Mouse (Mus musculus) CH12.LX (cell line): ENCODE results near the gene Rpl35a. TPM values are rescaled to one million over a fixed set of nuclear protein-coding genes. Genes with fewer than 3 reads are reported as not detected.

Source experiments
- DNase-seq: peaks from one replicate; pipeline ENCODE4 v3.0.0-alpha.2; 2013; ENCODE audit errors: extremely low read depth
- H3K27ac ChIP-seq: 2 replicates; pipeline ENCODE4 v1.5.1; 2012; ENCODE audit warnings: low read depth, mild to moderate bottlenecking, control low read depth, moderate library complexity; ENCODE audit not compliant: insufficient read depth
- H3K27me3 ChIP-seq: replicated peaks from 2 replicates; pipeline ENCODE3; 2012; ENCODE audit warnings: inconsistent platforms
- H3K36me3 ChIP-seq, 2 experiments: replicated peaks in 1 of 2; 2 replicates each; pipeline versions ENCODE3 to v1.6.1; 2012; ENCODE audit warnings: inconsistent platforms in 1 of 2, low read length in 1 of 2, mild to moderate bottlenecking in 1 of 2, mixed read lengths in 1 of 2, moderate library complexity in 1 of 2; ENCODE audit not compliant: control insufficient read depth in 1 of 2, insufficient read depth in 1 of 2
- H3K4me1 ChIP-seq, 2 experiments: 2 replicates each; pipeline ENCODE4 v1.6.1; 2012; ENCODE audit warnings: inconsistent platforms in 1 of 2, moderate library complexity in 1 of 2; ENCODE audit not compliant: insufficient read depth in 2 of 2, control insufficient read depth in 1 of 2
- H3K4me2 ChIP-seq: 2 replicates; pipeline ENCODE4 v1.6.1; 2012; ENCODE audit warnings: low read depth, mild to moderate bottlenecking, control low read depth; ENCODE audit not compliant: poor library complexity, insufficient read depth, severe bottlenecking
- H3K4me3 ChIP-seq, 3 experiments: fragments of 150-350 bp in 1 of 3; sonication (generic) in 1 of 3; replicated peaks in 1 of 3; 2 replicates each; pipeline versions ENCODE3 to v1.5.1; 2011 to 2012; ENCODE audit warnings: low read depth in 2 of 3, low read length in 2 of 3, mild to moderate bottlenecking in 2 of 3, moderate library complexity in 2 of 3, control low read depth in 1 of 3, improper control_type of control experiment in 1 of 3, inconsistent platforms in 1 of 3, mixed read lengths in 1 of 3; ENCODE audit not compliant: poor library complexity in 1 of 3
- H3K79me2 ChIP-seq: replicated peaks from 2 replicates; pipeline ENCODE4 v1.6.1; 2012; ENCODE audit warnings: mild to moderate bottlenecking, moderate library complexity; ENCODE audit not compliant: control insufficient read depth, poor library complexity, insufficient read depth, severe bottlenecking; ENCODE audit errors: extremely low read depth
- H3K9ac ChIP-seq: 2 replicates; pipeline ENCODE4 v1.6.1; 2012; ENCODE audit warnings: low read depth, mild to moderate bottlenecking, control low read depth, moderate library complexity; ENCODE audit not compliant: insufficient read depth
- H3K9me3 ChIP-seq: replicated peaks from 2 replicates; pipeline ENCODE3; 2012; ENCODE audit warnings: low read length, inconsistent platforms, mixed read lengths
- CHD1 ChIP-seq: IDR thresholded peaks from 2 replicates; pipeline ENCODE4 v1.6.1; 2012; ENCODE audit warnings: low read depth, low read length, improper control_type of control experiment, inconsistent platforms
- CHD2 ChIP-seq: IDR thresholded peaks from 2 replicates; pipeline ENCODE4 v1.6.1; 2011; ENCODE audit warnings: low read length, improper control_type of control experiment
- E2F4 ChIP-seq: IDR thresholded peaks from 2 replicates; pipeline ENCODE4 v1.6.1; 2011; ENCODE audit warnings: low read depth, low read length, improper control_type of control experiment; ENCODE audit not compliant: insufficient replicate concordance
- ELF1 ChIP-seq: IDR thresholded peaks from 2 replicates; pipeline ENCODE4 v1.6.1; 2014; ENCODE audit warnings: low read depth, mild to moderate bottlenecking, inconsistent platforms, low read length, improper control_type of control experiment
- EP300 ChIP-seq: IDR thresholded peaks from 2 replicates; pipeline ENCODE4 v1.6.1; 2011; ENCODE audit warnings: low read length, improper control_type of control experiment
- GABPA ChIP-seq: IDR thresholded peaks from 2 replicates; pipeline ENCODE4 v1.6.1; 2012; ENCODE audit warnings: low read depth, low read length, improper control_type of control experiment, inconsistent platforms; ENCODE audit not compliant: insufficient replicate concordance
- HCFC1 ChIP-seq: IDR thresholded peaks from 2 replicates; pipeline ENCODE4 v1.6.1; 2012; ENCODE audit warnings: low read depth, mild to moderate bottlenecking, inconsistent platforms, low read length, improper control_type of control experiment
- IRF4 ChIP-seq: IDR thresholded peaks from 2 replicates; pipeline ENCODE4 v1.6.1; 2014; ENCODE audit warnings: low read depth, mild to moderate bottlenecking, inconsistent platforms, low read length, improper control_type of control experiment
- JUN ChIP-seq: IDR thresholded peaks from 2 replicates; pipeline ENCODE4 v1.6.1; 2011; ENCODE audit warnings: low read depth, mild to moderate bottlenecking, low read length, improper control_type of control experiment, moderate library complexity; ENCODE audit not compliant: insufficient read depth
- JUND ChIP-seq: conservative IDR thresholded peaks from 2 replicates; pipeline ENCODE4 v1.6.1; 2011; ENCODE audit warnings: low read depth, low read length, improper control_type of control experiment
- KAT2A ChIP-seq: IDR thresholded peaks from 2 replicates; pipeline ENCODE4 v1.6.1; 2012; ENCODE audit warnings: low read length, improper control_type of control experiment, inconsistent platforms; ENCODE audit not compliant: insufficient replicate concordance
- MAX ChIP-seq: IDR thresholded peaks from 2 replicates; pipeline ENCODE4 v1.6.1; 2011; ENCODE audit warnings: low read length, improper control_type of control experiment
- MEF2A ChIP-seq: IDR thresholded peaks from 2 replicates; pipeline ENCODE4 v1.6.1; 2014; ENCODE audit warnings: low read depth, mild to moderate bottlenecking, inconsistent platforms, low read length, improper control_type of control experiment, borderline replicate concordance
- MYC ChIP-seq: IDR thresholded peaks from 2 replicates; pipeline ENCODE4 v1.6.1; 2011; ENCODE audit warnings: low read depth, mild to moderate bottlenecking, improper control_type of control experiment, low read length
- NELFE ChIP-seq: IDR thresholded peaks from 2 replicates; pipeline ENCODE4 v1.6.1; 2011; ENCODE audit warnings: low read depth, low read length, improper control_type of control experiment
- NRF1 ChIP-seq: IDR thresholded peaks from 2 replicates; pipeline ENCODE4 v1.6.1; 2014; ENCODE audit warnings: low read depth, mild to moderate bottlenecking, inconsistent platforms, low read length, improper control_type of control experiment, moderate library complexity
- PAX5 ChIP-seq: IDR thresholded peaks from 2 replicates; pipeline ENCODE4 v1.6.1; 2012; ENCODE audit warnings: low read length, inconsistent platforms, mixed read lengths
- POLR2A ChIP-seq: IDR thresholded peaks from 2 replicates; pipeline ENCODE4 v1.6.1; 2011; ENCODE audit warnings: low read depth, mild to moderate bottlenecking, improper control_type of control experiment, low read length
- POLR2AphosphoS2 ChIP-seq: IDR thresholded peaks from 2 replicates; pipeline ENCODE4 v1.6.1; 2011; ENCODE audit warnings: low read depth, low read length, improper control_type of control experiment
- RAD21 ChIP-seq: IDR thresholded peaks from 2 replicates; pipeline ENCODE4 v1.6.1; 2011; ENCODE audit warnings: low read depth, mild to moderate bottlenecking, low read length, improper control_type of control experiment, moderate library complexity
- RCOR1 ChIP-seq: conservative IDR thresholded peaks from 2 replicates; pipeline ENCODE4 v1.6.1; 2012; ENCODE audit warnings: low read depth, mild to moderate bottlenecking, inconsistent platforms, low read length, improper control_type of control experiment
- SIN3A ChIP-seq: IDR thresholded peaks from 2 replicates; pipeline ENCODE4 v1.6.1; 2012; ENCODE audit warnings: low read length, improper control_type of control experiment, inconsistent platforms
- SMC3 ChIP-seq: IDR thresholded peaks from 2 replicates; pipeline ENCODE4 v1.6.1; 2011; ENCODE audit warnings: low read depth, low read length, improper control_type of control experiment
- TCF12 ChIP-seq: IDR thresholded peaks from 2 replicates; pipeline ENCODE4 v1.6.1; 2014; ENCODE audit warnings: low read depth, mild to moderate bottlenecking, inconsistent platforms, low read length, improper control_type of control experiment
- UBTF ChIP-seq: IDR thresholded peaks from 2 replicates; pipeline ENCODE4 v1.6.1; 2012; ENCODE audit warnings: low read depth, mild to moderate bottlenecking, inconsistent platforms, low read length, improper control_type of control experiment, moderate library complexity
- USF1 ChIP-seq: IDR thresholded peaks from 2 replicates; pipeline ENCODE4 v1.6.1; 2014; ENCODE audit warnings: low read depth, mild to moderate bottlenecking, inconsistent platforms, low read length, improper control_type of control experiment
- USF2 ChIP-seq: conservative IDR thresholded peaks from 2 replicates; pipeline ENCODE4 v1.6.1; 2011; ENCODE audit warnings: low read depth, low read length, improper control_type of control experiment
- ZC3H11A ChIP-seq: IDR thresholded peaks from 2 replicates; pipeline ENCODE4 v1.6.1; 2012; ENCODE audit warnings: low read depth, mild to moderate bottlenecking, inconsistent platforms, low read length, improper control_type of control experiment
- ZKSCAN1 ChIP-seq: IDR thresholded peaks from 2 replicates; pipeline ENCODE4 v1.6.1; 2012; ENCODE audit warnings: low read depth, inconsistent platforms, low read length, improper control_type of control experiment, borderline replicate concordance
- dilution Hi-C: fragments of 300-500 bp; cut with MboI; formaldehyde crosslinking; loops from 2 replicates; pipeline ENCODE4 v1.14.3; 2020; ENCODE audit warnings: low sequenced_read_pairs; ENCODE audit not compliant: extremely low pct_unique_long_range_greater_than_20kb, extremely low pct_ligation_motif_present
- in situ Hi-C: fragments of 300-500 bp; cut with MboI; formaldehyde crosslinking; loops from 3 replicates; pipeline ENCODE4 v1.14.3; 2019; ENCODE audit warnings: low sequenced_read_pairs, low pct_ligation_motif_present, low pct_unique_long_range_greater_than_20kb, mixed read lengths
- polyA plus RNA-seq: library from polyadenylated mRNA; unstranded; fragments of >175 nt; gene quantifications from 2 replicates; pipeline ENCODE4 v1.2.1, GENCODE M21; 2012; ENCODE audit warnings: low read depth; ENCODE audit not compliant: insufficient read length
- total RNA-seq, 2 experiments: library from RNA; depleted of rRNA; stranded (reverse); fragments of 300-350 nt in 1 of 2; fragments of >200 nt in 1 of 2; gene quantifications; 2 replicates each; pipeline ENCODE4 v1.2.3; 2012 to 2014

Gene Rpl35a
- total and polyA plus RNA-seq, 3 experiments: 3,182 to 7,521 (median 3,875) TPM

- H3K9ac ChIP-seq: no peak overlapping the region
- peaks cover 0 to 8% of the 10 kb centered on the region in 2 experiments for H3K36me3 ChIP-seq
- H3K9me3 ChIP-seq: no peaks in the 10 kb centered on the region
- H3K79me2 ChIP-seq: no peaks in the 10 kb centered on the region
- H3K4me2 ChIP-seq: peak overlapping the region; percentile 3; the same call in 1 of the 2 replicates
- peaks cover 7 to 15% of the 10 kb centered on the region in 2 experiments for H3K4me1 ChIP-seq
- DNase-seq: peak; percentile 59
- in situ Hi-C loops (no loop called here), dilution Hi-C loops (no loop called here)
- no peak overlapping the region for H3K4me3 ChIP-seq
- H3K27ac ChIP-seq: no peak overlapping the region
- H3K27me3 ChIP-seq: no peaks in the 10 kb centered on the region
- TF ChIP-seq EP300 (peak; percentile 72; the same call in 1 of the 2 replicates), NELFE (no peak), IRF4 (peak; percentile 46; the same call in 1 of the 2 replicates)
These were observed 26.7 kb downstream of the Rpl35a start for GRCm38 (mm10) chr16:33082951-33083350.

GRCm38 (mm10) chr16:33083996-33084395 is 27.7 kb downstream of the Rpl35a start:
- Histone ChIP-seq H3K4me1 (peaks cover 7 to 15% of the 10 kb centered on the region in 2 experiments), H3K9me3 (no peaks in the 10 kb centered on the region)
- dilution Hi-C loops: no loop called here

GRCm38 (mm10) chr16:33085666-33086065 is 29.4 kb downstream of the Rpl35a start:
- Histone ChIP-seq H3K9me3 (no peaks in the 10 kb centered on the region), H3K79me2 (no peaks in the 10 kb centered on the region), H3K4me1 (peaks cover 7 to 15% of the 10 kb centered on the region in 2 experiments), H3K27ac (no peak overlapping the region), H3K27me3 (no peaks in the 10 kb centered on the region), H3K4me2 (no peak overlapping the region), H3K4me3 (no peak overlapping the region), H3K36me3 (peaks cover 0 to 13% of the 10 kb centered on the region in 2 experiments), H3K9ac (no peak overlapping the region)
- dilution Hi-C loops (no loop called here), in situ Hi-C loops (no loop called here)
- no peak for TF ChIP-seq ELF1
- TF ChIP-seq POLR2A: no peak
- TF ChIP-seq RAD21: no peak
- TF ChIP-seq GABPA: no peak
- TF ChIP-seq ZC3H11A: no peak
- TF ChIP-seq JUND: no peak
- no peak for TF ChIP-seq KAT2A
- no peak for TF ChIP-seq JUN
- no peak for TF ChIP-seq E2F4
- TF ChIP-seq NRF1: no peak
- no peak for TF ChIP-seq SMC3
- TF ChIP-seq ZKSCAN1: no peak
- TF ChIP-seq USF1: no peak
- no peak for DNase-seq

More at GRCm38 (mm10) chr16:33083996-33084395, 27.7 kb downstream of the Rpl35a start:
- no peak for DNase-seq
- in situ Hi-C loops: no loop called here
- no peaks in the 10 kb centered on the region for H3K79me2 ChIP-seq
- H3K27me3 ChIP-seq: no peaks in the 10 kb centered on the region
- peaks cover 0 to 8% of the 10 kb centered on the region in 2 experiments for H3K36me3 ChIP-seq
- H3K27ac ChIP-seq: no peak overlapping the region
- no peak overlapping the region for H3K4me3 ChIP-seq
- TF ChIP-seq RCOR1 (no peak), UBTF (no peak), NELFE (no peak), SIN3A (no peak), JUND (no peak), CHD1 (no peak), JUN (no peak), HCFC1 (no peak), USF1 (no peak), ELF1 (no peak), MYC (no peak), PAX5 (no peak), MEF2A (no peak), CHD2 (no peak), USF2 (no peak), TCF12 (no peak), POLR2AphosphoS2 (no peak), MAX (no peak)
- no peak overlapping the region for H3K4me2 ChIP-seq
- H3K9ac ChIP-seq: no peak overlapping the region
